Mouse (Mus musculus): ENCODE results near the gene Nrf1.

Nrf1 gene

DNA sequence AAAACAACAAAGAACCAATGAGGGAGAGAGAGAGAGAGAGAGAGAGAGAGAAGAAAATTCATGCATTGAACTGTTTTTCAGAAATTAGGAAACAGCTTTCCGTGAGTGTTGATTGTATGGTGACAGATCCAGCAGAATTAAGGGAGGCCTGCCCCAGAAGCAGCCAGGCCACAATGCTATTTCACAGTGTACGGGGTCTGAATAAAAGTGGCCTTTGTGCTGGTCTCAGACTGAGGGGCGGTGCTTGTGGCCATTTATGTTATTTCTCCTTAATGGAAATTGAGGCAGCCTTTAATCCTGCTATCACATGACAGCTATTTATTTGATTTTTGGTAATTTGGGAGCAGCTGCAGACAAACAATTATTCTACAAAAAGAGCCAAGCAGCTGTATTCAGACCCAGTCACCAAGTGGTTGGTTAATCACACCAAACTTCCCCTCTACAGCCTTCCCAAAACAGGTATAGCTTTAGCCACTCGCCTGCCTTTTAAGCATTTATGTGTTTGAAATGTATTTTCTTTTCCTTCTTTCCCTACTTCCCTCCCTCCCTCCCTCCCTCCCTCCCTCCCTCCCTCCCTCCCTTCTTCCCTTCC, 31.2 kb downstream of the Nrf1 start:
- no peak for DNase-seq (ENCODE audit: low spot score)

DNA sequence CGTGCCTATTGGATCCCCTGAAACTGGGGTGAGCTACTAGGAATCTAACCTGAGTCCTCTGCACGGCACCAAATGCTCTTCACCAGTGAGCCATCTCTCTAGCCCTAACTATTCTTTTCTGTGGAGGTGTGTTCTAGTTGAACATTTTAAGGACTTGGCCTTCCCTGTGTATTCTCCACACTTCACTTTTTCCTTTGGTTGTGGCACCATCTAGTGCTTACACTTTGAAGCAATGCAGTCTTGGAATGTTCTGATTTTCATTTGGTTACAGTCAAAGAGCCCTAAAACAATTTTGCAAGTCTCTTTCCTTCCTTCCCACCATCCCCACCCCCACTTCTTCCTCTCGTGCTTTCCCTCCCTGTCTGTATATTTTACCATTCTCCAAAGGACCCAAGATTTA, 33.6 kb downstream of the Nrf1 start:
- no peak for DNase-seq (ENCODE audit: low spot score)

DNA sequence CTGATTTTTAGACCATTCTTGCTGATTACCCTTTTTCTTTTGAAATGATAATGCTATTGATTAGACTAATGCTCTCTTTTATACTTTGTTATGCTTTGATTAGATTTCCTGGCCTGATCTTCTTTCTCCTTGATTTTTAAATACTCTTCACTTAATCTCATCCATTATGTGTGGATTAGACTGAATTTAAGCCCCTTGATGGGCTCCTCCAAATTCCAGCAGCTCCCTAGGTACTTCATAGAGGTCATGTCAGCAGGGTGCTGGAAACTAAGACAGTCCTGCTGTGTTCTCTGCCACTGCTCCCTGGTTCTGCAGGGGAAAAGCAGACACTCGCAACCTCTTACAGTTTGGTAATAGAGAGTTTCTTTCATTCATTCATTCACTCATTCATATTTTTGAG, 35.5 kb downstream of the Nrf1 start:
- no peak for DNase-seq (ENCODE audit: low spot score)

DNA sequence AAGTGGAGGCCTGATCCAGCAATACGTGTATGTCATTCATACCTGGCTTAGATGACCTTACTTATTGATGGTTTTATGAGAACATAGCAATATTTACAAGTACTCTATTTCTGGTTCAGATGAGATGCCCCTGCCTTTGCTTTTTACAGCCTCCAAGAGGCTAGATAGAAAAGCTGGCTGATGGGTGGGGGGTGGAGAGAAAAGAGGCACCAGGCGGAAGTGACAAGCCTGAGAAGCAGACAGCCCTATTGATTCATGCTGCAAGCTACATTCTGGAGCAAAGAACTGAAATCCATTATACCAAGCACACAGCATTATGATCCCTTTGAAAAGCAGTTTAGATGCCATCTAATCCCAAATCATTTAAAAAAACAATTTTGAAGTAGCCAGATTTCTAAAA, 37.6 kb downstream of the Nrf1 start:
- no peak for DNase-seq (ENCODE audit: low spot score)

DNA sequence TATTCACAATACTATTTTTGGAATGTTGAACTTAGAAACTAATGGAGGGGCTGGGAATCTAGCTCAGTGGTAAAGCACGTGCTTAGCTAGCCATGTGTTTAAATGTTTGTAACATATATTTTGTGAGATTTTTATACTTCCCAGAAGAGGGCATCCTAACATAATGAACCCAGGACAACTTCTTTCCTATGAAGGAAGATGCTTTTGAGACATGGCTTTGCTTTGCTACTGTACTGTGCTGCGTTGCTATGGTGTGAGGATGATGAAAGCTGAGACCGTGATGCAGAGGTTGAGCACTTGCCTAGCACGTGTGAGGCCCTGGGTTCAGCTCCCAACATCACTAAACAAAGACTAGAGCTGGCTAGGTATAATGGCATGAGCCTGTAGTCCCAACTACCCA, 43.4 kb downstream of the Nrf1 start:
- DNase-seq (ENCODE audit: low spot score), result no peak

DNA sequence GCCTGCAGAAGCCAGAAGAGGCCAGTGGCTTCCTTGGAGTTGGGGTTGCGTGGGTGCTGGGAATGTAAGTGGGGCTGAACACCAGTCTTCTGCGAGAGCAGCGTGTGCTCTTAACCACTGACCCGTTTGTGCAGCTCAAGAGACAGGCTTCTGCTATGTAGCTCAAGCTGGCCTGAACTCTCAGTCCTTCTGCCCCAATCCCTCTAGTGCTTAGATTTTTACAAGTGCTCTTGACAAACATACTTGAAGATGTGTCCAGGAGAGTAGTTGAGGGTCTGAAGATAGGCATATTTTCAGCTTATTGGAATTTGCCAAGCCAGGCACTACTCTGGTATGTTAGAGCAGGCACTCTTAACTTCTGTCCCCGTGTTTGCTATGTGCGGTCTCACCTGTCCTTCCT, 45.0 kb downstream of the Nrf1 start:
- no peak for DNase-seq (ENCODE audit: low spot score)

DNA sequence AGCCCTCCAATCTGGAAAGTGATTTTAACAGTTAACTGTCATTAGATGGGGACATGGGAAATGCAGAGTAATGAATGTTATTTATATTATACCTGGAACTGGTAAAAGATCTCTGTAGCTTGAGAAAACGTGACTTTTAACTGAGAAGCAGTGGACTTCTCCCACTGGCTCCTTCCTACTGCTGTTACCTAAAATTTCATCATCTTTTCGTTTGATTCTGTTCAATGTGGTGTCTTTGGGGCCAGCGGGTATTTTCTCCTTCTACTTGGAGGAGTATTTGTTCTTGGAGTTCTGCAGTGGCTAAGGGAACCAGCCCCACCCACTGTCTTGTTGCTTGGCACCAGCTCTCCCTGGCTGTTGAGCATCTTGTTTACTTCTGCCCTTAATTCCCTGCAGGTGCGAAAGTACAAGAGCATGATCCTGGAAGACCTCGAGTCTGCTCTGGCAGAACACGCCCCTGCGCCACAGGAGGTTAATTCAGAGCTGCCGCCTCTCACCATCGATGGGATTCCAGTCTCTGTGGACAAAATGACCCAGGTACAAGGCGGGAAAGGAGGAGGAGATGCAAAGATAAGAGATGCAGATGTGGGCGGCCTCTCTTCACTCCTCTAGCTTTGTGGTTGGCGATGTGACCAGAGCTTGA, 54.1 kb downstream of the Nrf1 start:
- no peak for DNase-seq (ENCODE audit: low spot score)

DNA sequence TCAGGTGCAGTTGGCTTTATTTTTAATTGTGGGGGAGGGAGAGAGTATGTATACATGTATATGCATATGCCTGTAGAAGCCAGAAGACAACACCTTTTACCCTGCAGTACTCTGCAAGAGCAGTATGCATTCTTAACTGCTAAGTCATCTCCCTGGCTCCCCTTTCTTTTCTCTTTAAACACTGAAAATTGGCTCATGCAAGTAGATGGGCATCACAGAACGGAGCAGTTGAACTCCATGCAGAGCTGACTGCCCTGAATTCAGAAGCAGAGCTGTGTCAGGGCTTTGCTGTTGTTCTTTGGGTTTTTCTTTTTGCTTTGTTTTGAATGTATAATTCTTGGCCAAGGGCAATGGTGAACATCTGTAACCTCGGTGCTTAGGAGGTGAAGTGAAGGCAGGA, 58.3 kb downstream of the Nrf1 start:
- no peak for DNase-seq (ENCODE audit: low spot score)

DNA sequence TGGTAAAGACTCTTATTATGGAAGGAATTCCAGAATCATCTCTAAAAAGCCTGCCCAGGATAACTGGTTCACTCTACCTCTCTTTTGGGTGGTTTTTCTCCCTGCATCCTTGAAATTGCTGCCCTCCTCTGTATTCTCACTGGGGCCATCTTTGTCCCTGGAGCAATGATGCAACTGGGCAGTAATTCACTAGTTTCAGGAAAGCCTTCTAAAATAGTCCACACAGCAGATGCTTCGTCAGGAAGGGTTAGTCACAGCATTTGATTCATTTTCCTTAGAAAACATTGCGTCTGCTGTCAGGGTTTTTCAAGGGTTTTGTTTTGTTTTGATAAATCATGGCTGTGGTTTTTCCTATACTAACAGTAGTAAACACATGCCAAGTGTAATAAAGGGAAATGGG, 59.7 kb downstream of the Nrf1 start:
- DNase-seq (ENCODE audit: low spot score), result no peak

DNA sequence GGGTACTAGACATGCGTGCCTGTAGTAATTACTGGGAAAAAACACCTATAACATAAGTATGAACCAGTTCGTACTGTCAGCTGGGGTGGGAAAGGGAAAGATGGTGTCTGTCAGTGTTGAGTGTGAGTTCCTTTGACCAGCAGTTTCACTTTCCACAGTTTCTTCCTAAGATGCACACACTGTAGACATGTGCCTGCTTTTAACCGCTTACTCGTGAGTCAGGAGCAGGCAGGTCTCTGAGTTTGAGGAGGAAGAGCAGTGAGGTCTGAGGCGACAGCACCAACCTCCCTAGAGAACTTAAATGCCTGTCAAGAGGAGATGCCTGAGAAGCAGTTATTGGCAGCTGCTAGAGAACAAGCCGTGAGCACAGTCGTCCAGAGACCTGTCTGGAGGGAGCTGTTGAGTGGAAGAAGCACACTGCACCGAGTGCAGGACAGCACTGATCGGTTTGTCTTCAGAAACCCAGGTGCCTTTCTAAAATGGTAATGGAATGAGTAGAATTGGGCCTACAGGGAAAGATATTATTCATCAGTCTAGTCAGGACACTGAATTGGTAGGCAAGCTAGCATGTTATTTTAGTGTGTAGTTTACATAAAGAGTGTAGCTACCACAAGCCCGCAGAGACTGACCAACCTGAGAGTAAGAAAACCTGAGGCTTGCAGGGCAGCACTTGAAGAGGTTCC, 62.2 kb downstream of the Nrf1 start:
- no peak for DNase-seq (ENCODE audit: low spot score)

DNA sequence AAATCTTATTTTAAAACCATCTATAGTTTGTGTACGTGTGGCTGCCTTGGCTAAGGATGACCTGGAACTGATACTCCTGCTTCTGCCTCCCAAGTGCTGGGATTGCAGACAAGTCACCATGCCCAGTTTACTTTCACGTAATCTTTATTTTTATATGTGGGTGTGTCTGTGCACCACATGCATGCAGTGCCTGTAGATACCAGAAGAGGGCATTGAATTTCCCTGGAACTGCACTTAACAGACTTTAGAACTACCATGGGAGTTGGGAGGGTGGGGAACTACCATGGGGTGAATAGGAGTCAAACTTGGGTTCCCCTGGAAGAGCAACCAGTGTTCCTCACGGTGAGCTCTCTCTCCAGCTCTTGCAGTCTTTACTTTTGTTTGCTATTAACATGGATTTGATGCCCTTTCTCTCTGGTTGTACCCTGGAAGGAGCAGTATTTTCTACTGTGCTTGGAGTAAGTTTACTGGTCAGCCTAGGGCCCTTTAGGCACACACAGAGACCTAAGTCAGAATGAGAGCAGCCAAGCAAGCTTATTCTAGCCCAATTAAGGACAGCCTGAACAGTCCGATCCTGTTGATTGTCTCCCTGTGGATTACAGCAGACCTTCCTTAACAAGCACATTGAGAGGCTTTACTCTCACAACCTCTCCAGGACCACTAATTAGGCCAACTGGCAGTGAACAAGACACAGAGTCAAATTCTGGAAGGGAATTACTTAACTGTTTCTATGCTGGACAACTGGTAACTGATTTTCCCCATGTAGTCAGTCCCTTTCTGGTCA, 64.8 kb downstream of the Nrf1 start:
- DNase-seq (ENCODE audit: low spot score), result no peak

DNA sequence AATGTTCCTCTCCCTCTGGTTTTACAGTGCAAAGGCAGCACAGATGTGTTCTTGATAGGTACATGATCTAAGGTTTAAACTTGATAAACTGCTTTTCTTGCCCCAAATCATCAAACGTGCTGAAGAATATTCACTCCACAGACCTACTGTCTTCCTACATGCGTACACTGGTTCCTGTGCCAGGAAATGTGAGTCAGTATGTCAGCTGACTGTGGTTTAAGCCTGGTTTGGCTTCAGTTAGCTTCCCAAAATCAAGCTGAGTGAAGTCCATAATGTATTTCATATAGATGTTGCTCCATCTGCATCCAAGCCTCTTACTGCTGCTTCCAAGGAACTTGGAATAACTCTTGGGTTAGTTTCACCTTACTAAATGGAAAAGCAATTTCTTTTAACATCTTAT, 66.3 kb downstream of the Nrf1 start:
- no peak for DNase-seq (ENCODE audit: low spot score)

DNA sequence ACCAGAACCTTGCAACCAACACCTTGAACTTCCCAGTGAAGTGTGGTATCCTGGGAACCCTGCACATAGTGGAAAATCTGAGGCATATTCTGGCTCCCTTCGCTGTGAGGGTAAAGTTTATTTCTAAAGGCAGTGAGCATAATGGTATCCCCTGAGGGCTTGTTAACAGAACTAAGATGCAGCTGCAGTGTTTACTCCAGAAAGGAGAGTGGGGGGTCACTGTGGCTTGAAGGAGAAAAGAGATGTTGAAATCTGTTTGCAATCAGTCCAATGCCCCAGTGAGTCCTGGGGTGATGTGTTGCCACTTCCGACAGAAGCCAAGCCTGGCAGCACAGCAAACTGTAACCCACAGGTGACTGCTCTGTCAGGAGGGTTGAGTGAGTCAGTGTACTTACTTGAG, 73.4 kb downstream of the Nrf1 start:
- DNase-seq (ENCODE audit: low spot score), result no peak

DNA sequence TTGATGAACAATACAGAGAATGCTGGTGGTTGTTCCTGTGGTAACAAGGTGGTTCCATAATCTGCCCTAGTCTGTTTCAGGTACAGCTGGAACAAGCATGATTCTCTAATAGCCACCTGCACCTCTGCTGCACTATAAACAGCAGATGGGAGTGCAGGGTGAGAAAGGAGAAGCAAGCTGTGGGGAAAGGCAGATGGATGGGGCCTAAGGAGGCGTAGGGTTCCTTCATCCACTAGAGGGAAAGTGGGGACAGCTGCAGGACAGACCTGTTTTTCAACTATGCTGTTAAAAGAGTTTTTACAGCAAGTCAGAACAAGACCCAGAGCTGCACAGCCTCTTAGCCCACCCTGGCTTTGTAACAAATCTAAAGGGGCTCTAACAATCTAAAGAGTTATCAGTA, 73.8 kb downstream of the Nrf1 start:
- peak; percentile 49 for DNase-seq (ENCODE audit: low spot score)

DNA sequence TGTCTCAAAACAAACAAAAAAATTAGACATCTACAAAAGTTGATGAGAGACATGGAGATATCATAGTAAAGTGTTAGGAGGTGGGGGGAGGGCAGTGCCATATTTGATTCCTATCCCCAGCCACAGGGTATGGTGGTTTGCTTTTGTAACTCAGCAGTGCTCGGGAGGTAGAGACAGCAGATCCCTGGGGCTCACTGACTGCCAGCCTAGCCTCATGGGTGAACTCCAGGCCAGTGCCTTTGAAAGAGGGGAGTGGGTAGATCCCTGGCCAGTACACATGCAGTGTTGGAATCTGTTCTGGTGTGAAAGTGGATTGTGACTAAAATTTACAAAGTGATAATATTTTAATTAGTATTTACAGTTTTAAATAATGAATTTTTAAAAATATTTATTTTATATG, 75.6 kb downstream of the Nrf1 start:
- no peak for DNase-seq (ENCODE audit: low spot score)

DNA sequence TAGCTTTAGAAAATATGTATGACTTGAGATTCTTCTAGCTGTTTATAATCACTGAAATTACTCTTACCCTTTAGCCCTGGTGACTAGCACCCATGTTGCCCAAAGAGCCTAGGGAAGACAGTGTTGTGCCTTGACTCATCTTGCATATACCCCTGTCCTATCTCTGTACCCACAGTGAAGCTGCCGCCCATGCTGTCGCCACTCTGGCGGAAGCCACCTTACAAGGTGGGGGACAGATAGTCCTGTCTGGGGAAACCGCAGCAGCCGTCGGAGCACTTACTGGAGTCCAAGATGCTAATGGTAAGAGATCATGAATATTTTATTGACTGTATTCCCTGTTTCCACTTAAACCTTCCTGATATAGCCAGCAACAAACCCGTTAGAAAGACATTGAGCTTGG, 78.3 kb downstream of the Nrf1 start:
- DNase-seq (ENCODE audit: low spot score), result no peak

DNA sequence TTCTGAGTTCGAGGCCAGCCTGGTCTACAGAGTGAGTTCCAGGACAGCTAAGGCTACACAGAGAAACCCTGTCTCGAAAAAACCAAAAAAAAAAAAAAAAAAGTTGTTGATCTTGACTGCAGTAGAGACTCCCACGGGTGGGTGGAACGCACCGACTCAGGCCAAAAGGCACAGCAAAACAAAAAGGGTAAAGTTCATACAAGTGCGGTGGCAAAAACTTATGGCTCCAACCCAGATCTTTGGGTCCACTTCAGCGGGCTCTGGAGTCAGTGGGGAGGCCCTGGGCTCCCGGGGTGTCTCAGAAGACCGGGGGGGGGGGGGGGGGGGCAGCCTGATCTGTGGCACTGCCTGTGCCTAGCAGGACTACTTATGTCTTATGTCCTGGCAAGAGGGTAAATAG, 79.0 kb downstream of the Nrf1 start:
- no peak for DNase-seq (ENCODE audit: low spot score)

DNA sequence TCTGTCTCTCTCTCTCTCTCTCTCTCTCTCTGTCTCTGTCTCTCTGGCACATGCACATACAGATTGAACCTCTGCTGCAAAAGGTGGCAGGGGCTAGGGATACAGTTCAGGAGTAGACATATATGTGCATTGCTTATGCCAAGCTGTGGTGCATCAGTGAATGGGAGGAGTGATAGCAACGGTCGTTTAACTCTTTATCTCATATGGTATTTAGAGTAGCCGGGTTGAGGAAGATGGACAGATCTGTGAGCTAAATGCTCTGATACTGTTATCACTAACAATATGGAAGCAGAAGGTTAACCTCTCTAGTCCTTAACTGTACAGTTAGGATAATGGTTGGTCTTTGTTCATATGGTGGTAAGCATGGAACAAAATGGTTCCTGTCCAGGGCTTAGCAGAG, 84.6 kb downstream of the Nrf1 start:
- no peak for DNase-seq (ENCODE audit: low spot score)

DNA sequence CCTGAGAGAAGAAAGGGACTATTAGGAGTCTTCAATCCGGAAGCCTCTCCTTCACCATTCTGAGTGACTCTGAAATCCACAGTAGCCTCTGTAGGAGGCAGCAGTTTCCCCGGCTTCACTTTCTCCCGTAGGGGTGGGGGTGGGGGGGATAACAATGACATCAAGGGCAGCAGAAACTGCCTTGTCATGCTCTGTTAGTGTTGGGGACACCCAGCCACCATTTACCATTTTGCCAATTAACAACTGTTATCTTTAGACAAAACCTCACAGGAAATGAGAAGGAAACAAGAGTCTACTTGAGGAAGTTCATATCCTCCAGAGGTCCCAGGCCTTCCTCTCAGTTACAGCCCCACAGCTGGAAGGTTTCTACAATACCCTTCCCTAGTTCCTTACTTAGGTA, 87.8 kb downstream of the Nrf1 start:
- no peak for DNase-seq (ENCODE audit: low spot score)

DNA sequence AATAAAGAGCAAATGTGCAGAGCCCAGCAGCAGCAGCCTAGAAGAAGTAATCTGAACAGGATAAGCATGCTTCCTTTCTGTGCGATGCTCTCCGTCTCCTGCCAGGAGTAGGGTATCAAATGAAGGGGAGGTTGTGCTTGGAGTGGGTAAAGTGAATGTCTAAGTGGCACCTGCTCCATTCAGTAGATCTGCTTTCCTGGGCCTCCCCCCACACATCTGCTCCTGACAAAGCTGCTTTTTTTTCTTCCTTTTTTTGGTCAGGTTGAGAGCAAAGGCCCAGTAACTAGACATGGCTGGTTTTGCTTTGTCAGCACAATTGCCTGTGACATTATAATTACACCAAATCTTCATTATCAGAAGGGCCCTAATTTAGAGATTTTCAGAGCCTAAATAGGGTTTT, 89.4 kb downstream of the Nrf1 start:
- no peak for DNase-seq (ENCODE audit: low spot score)

DNA sequence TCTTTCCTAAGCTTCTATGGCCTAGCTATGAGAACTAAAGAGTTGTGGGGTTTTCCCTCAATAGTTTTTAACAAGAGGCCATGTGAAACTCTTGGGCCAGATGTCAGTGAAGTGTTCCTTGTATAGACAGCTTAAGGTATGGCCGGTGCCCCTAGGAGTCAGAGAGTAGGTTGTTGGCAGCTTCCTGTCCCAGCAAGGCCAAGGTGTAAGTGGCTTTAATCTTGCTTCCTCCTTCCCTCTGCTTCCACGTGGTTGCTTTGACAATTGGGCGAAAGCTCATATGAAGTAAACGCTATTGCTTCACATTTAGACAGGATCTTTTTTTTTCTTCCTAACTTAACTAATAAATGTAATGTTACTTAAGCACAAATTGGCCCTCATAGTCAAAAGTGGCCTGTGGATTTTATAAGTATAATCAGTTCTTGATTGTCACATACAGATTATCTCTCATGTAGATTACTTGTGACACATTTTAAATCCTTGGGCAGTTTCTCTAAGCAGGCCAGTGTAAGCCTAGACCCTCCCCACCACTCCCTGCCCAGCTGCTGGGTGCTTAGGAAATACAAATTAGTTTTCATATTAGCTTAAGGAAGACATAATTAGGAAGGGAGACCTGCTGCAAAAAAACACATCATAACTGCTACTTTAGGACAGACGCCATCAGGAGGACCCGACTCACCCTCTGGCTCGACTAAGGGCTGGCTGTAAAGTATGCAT, 91.7 kb downstream of the Nrf1 start:
- DNase-seq (ENCODE audit: low spot score), result no peak

DNA sequence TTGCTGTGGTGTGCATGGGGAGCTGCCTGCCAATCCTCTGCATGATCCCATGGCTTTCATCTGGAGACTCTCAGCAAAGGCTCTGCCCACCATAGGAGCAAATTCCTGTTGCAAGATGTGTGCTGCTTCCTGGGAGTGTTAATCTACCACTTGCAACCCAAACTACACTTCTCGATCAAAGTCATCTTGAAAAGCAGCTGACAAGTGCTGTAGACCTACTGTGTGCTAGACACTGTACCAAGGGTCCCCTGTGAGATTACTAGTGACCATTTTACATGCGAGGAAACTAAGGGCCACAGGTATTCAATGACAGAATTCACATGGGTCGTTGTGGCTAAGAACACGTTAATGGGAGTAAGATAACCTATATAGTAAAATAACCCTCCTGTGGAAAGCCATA, 95.5 kb downstream of the Nrf1 start:
- no peak for DNase-seq (ENCODE audit: low spot score)

DNA sequence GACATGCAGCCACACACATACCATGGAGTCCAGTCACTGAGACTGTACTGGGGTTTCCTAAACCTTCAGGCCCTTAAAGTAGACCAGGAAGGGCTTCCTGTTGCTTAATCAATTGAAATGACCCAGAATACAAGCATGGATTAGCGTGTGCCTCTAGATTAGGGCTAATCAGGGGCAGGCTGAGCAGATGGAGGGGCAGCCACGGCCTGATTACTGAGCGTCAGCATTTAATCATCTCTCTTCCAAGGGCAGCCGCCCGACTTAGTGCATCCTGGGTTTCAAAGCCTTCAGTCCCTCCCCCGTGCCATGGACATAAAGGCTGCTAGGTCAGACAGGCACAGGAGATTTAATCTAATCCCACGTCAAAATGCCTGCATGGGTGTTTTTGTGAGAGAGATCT, 99.3 kb downstream of the Nrf1 start:
- DNase-seq (ENCODE audit: low spot score), result no peak

All from urinary bladder, postnatal 14 days (tissue).